Mouse (Mus musculus) kidney, adult 9 months (tissue): ENCODE measurements around the gene Cdh13.

Source experiments
- DNase-seq: peaks from one replicate; pipeline ENCODE4 v3.0.0; 2022

Gene Cdh13

GRCm38 (mm10) chr8:119109655-119110054 lies 826.1 kb downstream of the Cdh13 start:
- no peak for DNase-seq

- DNase-seq, result no peak
These were observed 829.3 kb downstream of the Cdh13 start for GRCm38 (mm10) chr8:119112861-119113260.

GRCm38 (mm10) chr8:119121236-119121635 lies 837.7 kb downstream of the Cdh13 start:
- DNase-seq, result no peak

- DNase-seq, result no peak
These were observed 844.3 kb downstream of the Cdh13 start for GRCm38 (mm10) chr8:119127841-119128240.

- DNase-seq, result no peak
These were observed 844.7 kb downstream of the Cdh13 start for GRCm38 (mm10) chr8:119128266-119128665.

GRCm38 (mm10) chr8:119156454-119156921 lies 873.0 kb downstream of the Cdh13 start:
- no peak for DNase-seq

- DNase-seq, result no peak
These were observed 875.1 kb downstream of the Cdh13 start for GRCm38 (mm10) chr8:119158628-119159027.

GRCm38 (mm10) chr8:119159794-119160193 lies 876.3 kb downstream of the Cdh13 start:
- DNase-seq, result no peak

GRCm38 (mm10) chr8:119164076-119164475 lies 880.5 kb downstream of the Cdh13 start:
- DNase-seq, result no peak

- no peak for DNase-seq
These were observed 893.8 kb downstream of the Cdh13 start for GRCm38 (mm10) chr8:119177226-119177935.

GRCm38 (mm10) chr8:119180626-119181025 lies 897.1 kb downstream of the Cdh13 start:
- no peak for DNase-seq

- DNase-seq, result peak; percentile 7
These were observed 912.2 kb downstream of the Cdh13 start for GRCm38 (mm10) chr8:119195695-119196094.

- DNase-seq, result no peak
These were observed 913.1 kb downstream of the Cdh13 start for GRCm38 (mm10) chr8:119196486-119197150.

GRCm38 (mm10) chr8:119208567-119208966 lies 925.0 kb downstream of the Cdh13 start:
- DNase-seq, result no peak

GRCm38 (mm10) chr8:119224547-119224946 lies 941.0 kb downstream of the Cdh13 start:
- peak; percentile 47 for DNase-seq

GRCm38 (mm10) chr8:119245181-119245580 lies 961.6 kb downstream of the Cdh13 start:
- no peak for DNase-seq

GRCm38 (mm10) chr8:119245641-119246040 lies 962.1 kb downstream of the Cdh13 start:
- no peak for DNase-seq

- no peak for DNase-seq
These were observed 970.8 kb downstream of the Cdh13 start for GRCm38 (mm10) chr8:119254358-119254757.

GRCm38 (mm10) chr8:119258642-119259041 lies 975.1 kb downstream of the Cdh13 start:
- DNase-seq, result peak; percentile 51

- no peak for DNase-seq
These were observed 980.2 kb downstream of the Cdh13 start for GRCm38 (mm10) chr8:119263750-119264149.

GRCm38 (mm10) chr8:119266304-119266703 lies 982.8 kb downstream of the Cdh13 start:
- DNase-seq, result no peak

- DNase-seq, result no peak
These were observed 986.0 kb downstream of the Cdh13 start for GRCm38 (mm10) chr8:119269576-119269975.

- no peak for DNase-seq
These were observed 986.8 kb downstream of the Cdh13 start for GRCm38 (mm10) chr8:119270371-119270770.

GRCm38 (mm10) chr8:119272891-119273290 lies 989.4 kb downstream of the Cdh13 start:
- no peak for DNase-seq
